ENCODE assay signal across 24 mouse cellular contexts in genomic region chr2:71231951-71232350, GRCm38 (mm10). TPM values are rescaled to one million over a fixed set of nuclear protein-coding genes. Genes with fewer than 3 reads are reported as not detected.
DNase-seq lines count a peak whose midpoint lies in the region; ATAC-seq and TF ChIP-seq lines count a peak whose summit lies in the region.
"Had no signal": no experiment of that assay in that cellular context is flagged by ENCODE, and none has a peak within 500 bp of the region (broad histone marks: within the 10 kb centered on the region; RNA-seq: fewer than 3 reads in every experiment).

No protein-coding gene starts in this region.

- peaks cover 12% of the 10 kb centered on the region for H3K79me2 ChIP-seq in myocyte (ENCODE audit: control insufficient read depth, insufficient read depth)

- no peak for ATAC-seq in midbrain, embryonic 16.5 days
- ATAC-seq: activated CD4-positive, CD25-positive, alpha-beta regulatory T cell, adult 4 months; forebrain, embryonic 13.5 days; forebrain, embryonic 15.5 days; forebrain, postnatal 0 days; Patski had no signal

- 95% methylated on average over 5 of the region's 5 CpGs for WGBS in midbrain, embryonic 16.5 days

- H3K27me3 ChIP-seq in myocyte (ENCODE audit: control insufficient read depth, insufficient read depth, insufficient read length) = no peaks in the 10 kb centered on the region
- H3K27me3 ChIP-seq in midbrain, embryonic 16.5 days (ENCODE audit: control insufficient read depth, insufficient read depth, low read depth, low read length) = no peaks in the 10 kb centered on the region
- H3K27me3 ChIP-seq: embryonic facial prominence, embryonic 13.5 days; embryonic facial prominence, embryonic 15.5 days; forebrain, embryonic 13.5 days; forebrain, embryonic 15.5 days; Patski had no signal

- H3ac ChIP-seq in myocyte (ENCODE audit: control insufficient read depth, insufficient read length) = no peak overlapping the region

- H3K27ac ChIP-seq in embryonic fibroblast, embryonic 13.5 days (ENCODE audit: insufficient read depth, low read length) = peak overlapping the region; percentile 79
- no peak overlapping the region for H3K27ac ChIP-seq in midbrain, embryonic 16.5 days (ENCODE audit: low read length)
- H3K27ac ChIP-seq: embryonic facial prominence, embryonic 13.5 days; embryonic facial prominence, embryonic 15.5 days; forebrain, embryonic 13.5 days; forebrain, embryonic 15.5 days had no signal

- no peak overlapping the region for H3K4me3 ChIP-seq in embryonic fibroblast, embryonic 13.5 days (ENCODE audit: insufficient read depth, low read length)
- H3K4me3 ChIP-seq in myocyte = no peak overlapping the region
- H3K4me3 ChIP-seq in midbrain, embryonic 16.5 days (ENCODE audit: low read depth, low read length) = no peak overlapping the region
- H3K4me3 ChIP-seq: embryonic facial prominence, embryonic 13.5 days; embryonic facial prominence, embryonic 15.5 days; forebrain, embryonic 13.5 days; forebrain, embryonic 15.5 days had no signal

- H3K36me3 ChIP-seq in myocyte (ENCODE audit: control insufficient read depth, insufficient read depth) = peaks cover 60% of the 10 kb centered on the region
- H3K36me3 ChIP-seq in midbrain, embryonic 16.5 days (ENCODE audit: control insufficient read depth, insufficient read depth, low read length) = peaks cover 7% of the 10 kb centered on the region

- no peak for TF ChIP-seq POLR2A in embryonic fibroblast, embryonic 13.5 days (IDR thresholded peaks at IDR 0.05; ENCODE audit: low read depth, low read length)
- TF ChIP-seq POLR2A in myocyte (IDR thresholded peaks at IDR 0.05; ENCODE audit: insufficient read length, low read depth) = no peak

- peaks cover 9% of the 10 kb centered on the region for H3K4me1 ChIP-seq in embryonic fibroblast, embryonic 13.5 days (ENCODE audit: control insufficient read depth, insufficient read depth, low read length)
- H3K4me1 ChIP-seq in midbrain, embryonic 16.5 days (ENCODE audit: control insufficient read depth, insufficient read depth, low read length) = 0 out of 2 replicates have a peak, but pooled peaks cover 2% of the 10 kb centered on the region
- H3K4me1 ChIP-seq: embryonic facial prominence, embryonic 15.5 days; forebrain, embryonic 13.5 days had no signal

- DNase-seq in 416B (ENCODE audit: low read depth) = peak; percentile 63
- DNase-seq in Muller cell, postnatal 12 days (ENCODE audit: inconsistent ontology term) = peak; percentile 42
- DNase-seq in retina, embryonic 14.5 days (ENCODE audit: low spot score) = no peak
- DNase-seq in urinary bladder, postnatal 14 days (ENCODE audit: low spot score) = no peak
- no peak for DNase-seq in cerebellum, postnatal 4 days (ENCODE audit: low spot score in 2 of 2)
- DNase-seq: adrenal gland, adult 8-10 months; adrenal gland, postnatal 14 days; adrenal gland, postnatal 36 days; cerebellum, adult 11 months; cerebellum, adult 18-20 months; cerebellum, adult 8-10 months; cerebellum, adult 9-11 months; cerebellum, postnatal 14 days; embryo, embryonic 11 days; forebrain, postnatal 0 days had no signal

- no peak overlapping the region for H3K9ac ChIP-seq in midbrain, embryonic 16.5 days (ENCODE audit: low read depth, low read length)
- H3K9ac ChIP-seq: embryonic facial prominence, embryonic 13.5 days; embryonic facial prominence, embryonic 15.5 days; forebrain, embryonic 13.5 days; forebrain, embryonic 15.5 days; forebrain, postnatal 0 days had no signal

- no peak for TF ChIP-seq CTCF in embryonic fibroblast, embryonic 13.5 days (IDR thresholded peaks at IDR 0.05; ENCODE audit: borderline replicate concordance, insufficient read depth, low read length)

- H3K9me3 ChIP-seq in midbrain, embryonic 16.5 days (replicated peaks; ENCODE audit: control insufficient read depth, low read length, poor library complexity, severe bottlenecking) = no peaks in the 10 kb centered on the region
- H3K9me3 ChIP-seq: embryonic facial prominence, embryonic 13.5 days; embryonic facial prominence, embryonic 15.5 days; forebrain, embryonic 13.5 days; forebrain, embryonic 15.5 days had no signal

- H3K4me2 ChIP-seq in myocyte (ENCODE audit: low read depth) = peak overlapping the region; percentile 41
- H3K4me2 ChIP-seq in midbrain, embryonic 16.5 days (ENCODE audit: low read length) = no peak overlapping the region
- H3K4me2 ChIP-seq: embryonic facial prominence, embryonic 13.5 days; embryonic facial prominence, embryonic 15.5 days; forebrain, embryonic 13.5 days; forebrain, embryonic 15.5 days had no signal

TF ChIP-seq in myocyte, 11 proteins besides CTCF, POLR2A, EP300 and RAD21:
- TF ChIP-seq TCF12 (IDR thresholded peaks at IDR 0.05; ENCODE audit: insufficient read depth, poor library complexity, severe bottlenecking) (no peak), CEBPB (IDR thresholded peaks at IDR 0.05; ENCODE audit: insufficient read depth, poor library complexity, severe bottlenecking) (no peak), MAX (IDR thresholded peaks at IDR 0.05; ENCODE audit: low read depth) (no peak), SRF (IDR thresholded peaks at IDR 0.05; ENCODE audit: control insufficient read depth, insufficient read length, low read depth) (no peak), E2F4 (IDR thresholded peaks at IDR 0.05; ENCODE audit: insufficient read depth) (no peak), POLR2AphosphoS2 (IDR thresholded peaks at IDR 0.05; ENCODE audit: insufficient read length, low read depth) (no peak)

RNA-seq across cellular contexts. Expression of gene Dync1i2, which starts 20.4 kb away (rescaled TPM):
- 168 and 174 TPM in 2 replicates for polyA plus RNA-seq in embryonic fibroblast, embryonic 13.5 days (2011; ENCODE audit: insufficient read length, low read depth, missing spikeins)
- 67.3 TPM for polyA plus RNA-seq in myocyte (2012; fragmentation: generic; extraction: Trizol)
- 190 and 199 TPM in 2 replicates for polyA plus RNA-seq in midbrain, embryonic 16.5 days (2015; fragmentation: Nextera tagmentation; extraction: Ambion mirVana)

Comparison
In these comparisons a context has a peak if more than half of its experiments do, and no peak if none do; other contexts are left out.
1. DNase-seq: peak in 416B (single experiment) and Muller cell, postnatal 12 days (single experiment); none in retina, embryonic 14.5 days (single experiment), urinary bladder, postnatal 14 days (single experiment) and cerebellum, postnatal 4 days (0 of 2).